Mouse (Mus musculus): ENCODE data around the gene Pla2g2e. TPM values are rescaled to one million over a fixed set of nuclear protein-coding genes. Genes with fewer than 3 reads are reported as not detected.
"Not testable (repeated sequence)": the region's sequence is repeated elsewhere in the genome, so short reads cannot be mapped to it uniquely, and the experiment has no call there.

Pla2g2e gene
- polyA plus RNA-seq, 1 experiment from 2014 or later, result not detected

DNA sequence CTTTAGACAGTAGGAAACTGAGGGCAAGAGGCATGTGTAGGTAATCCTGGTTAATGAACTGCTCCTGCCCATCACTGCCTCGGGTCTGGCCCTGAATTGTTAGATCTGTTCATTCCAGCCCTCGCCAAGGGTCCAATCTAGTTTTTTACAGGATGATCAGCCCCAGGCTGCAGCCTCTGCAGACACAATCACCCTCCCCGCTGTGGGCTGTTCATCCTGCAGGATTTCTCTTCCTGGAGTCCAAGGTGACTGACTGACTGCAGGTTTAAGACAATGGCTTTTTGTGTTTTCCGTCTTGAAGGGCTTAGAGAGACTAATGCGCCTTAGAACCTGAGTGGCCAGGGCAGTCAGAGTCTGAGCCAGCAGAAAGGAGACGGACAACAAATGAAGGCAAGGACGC, 11.4 kb downstream of the Pla2g2e start:
- H3K9ac ChIP-seq (ENCODE audit: low read length), result no peak overlapping the region

GRCm38 (mm10) chr4:138889635-138890034, 11.9 kb downstream of the Pla2g2e start:
- no peak overlapping the region for H3K4me2 ChIP-seq (ENCODE audit: low read depth, severe bottlenecking)
- H3K4me3 ChIP-seq (ENCODE audit: low read depth, low read length), result no peak overlapping the region
- 82% methylated on average over 8 of the region's 8 CpGs for WGBS
- no peak overlapping the region for H3K27ac ChIP-seq (replicated peaks; ENCODE audit: low read depth, low read length)
- ATAC-seq (ENCODE audit: insufficient number of reproducible peaks, low FRiP score, low TSS enrichment, low read depth), result no peak
- H3K9me3 ChIP-seq (ENCODE audit: control insufficient read depth, low read length), result no peaks in the 10 kb centered on the region
- no peak overlapping the region for H3K9ac ChIP-seq (ENCODE audit: low read length)
- H3K4me1 ChIP-seq (ENCODE audit: control insufficient read depth, insufficient read depth, low read length), result no peaks in the 10 kb centered on the region
- H3K27me3 ChIP-seq (ENCODE audit: control insufficient read depth, insufficient read depth, low read length), result no peaks in the 10 kb centered on the region
- H3K36me3 ChIP-seq (ENCODE audit: control insufficient read depth, insufficient read depth, low read length), result peaks cover 3% of the 10 kb centered on the region; the same call in 1 of the 2 replicates
- DNase-seq (ENCODE audit: low spot score), result no peak

More for the DNA sequence above, 11.4 kb downstream of the Pla2g2e start:
- Histone ChIP-seq H3K27me3 (ENCODE audit: control insufficient read depth, insufficient read depth, low read length) (no peaks in the 10 kb centered on the region), H3K27ac (replicated peaks; ENCODE audit: low read depth, low read length) (no peak overlapping the region), H3K36me3 (ENCODE audit: control insufficient read depth, insufficient read depth, low read length) (no peaks in the 10 kb centered on the region; the same call in 1 of the 2 replicates), H3K4me1 (ENCODE audit: control insufficient read depth, insufficient read depth, low read length) (no peaks in the 10 kb centered on the region), H3K4me3 (ENCODE audit: low read depth, low read length) (no peak overlapping the region), H3K9me3 (ENCODE audit: control insufficient read depth, low read length) (no peaks in the 10 kb centered on the region), H3K4me2 (ENCODE audit: low read depth, severe bottlenecking) (no peak overlapping the region)
- 72% methylated on average over 7 of the region's 7 CpGs for WGBS
- ATAC-seq (ENCODE audit: insufficient number of reproducible peaks, low FRiP score, low TSS enrichment, low read depth), result no peak
- DNase-seq (ENCODE audit: low spot score), result no peak

DNA sequence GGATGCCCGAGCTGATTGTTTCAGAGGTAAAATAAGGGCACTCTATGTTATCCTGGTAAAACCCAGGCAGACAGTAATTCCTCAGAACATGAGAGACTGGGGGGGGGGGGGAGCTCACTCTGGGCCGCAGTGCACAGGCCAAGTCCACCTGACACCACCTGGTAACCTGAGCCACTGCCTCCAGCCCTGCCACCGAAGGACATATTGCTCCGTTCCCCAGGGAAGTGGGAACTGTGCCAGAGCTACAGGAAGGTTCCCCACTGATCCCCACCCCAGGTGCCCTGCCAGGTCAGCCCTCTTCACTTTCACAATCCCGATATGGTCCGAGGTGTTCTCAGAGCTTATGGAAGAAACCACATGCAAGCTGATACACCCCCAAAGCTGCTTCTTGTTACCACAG, 14.9 kb downstream of the Pla2g2e start:
- H3K4me1 ChIP-seq (ENCODE audit: control insufficient read depth, insufficient read depth, low read length), result no peaks in the 10 kb centered on the region
- peaks cover 8% of the 10 kb centered on the region; the same call in 1 of the 2 replicates for H3K36me3 ChIP-seq (ENCODE audit: control insufficient read depth, insufficient read depth, low read length)
- no peaks in the 10 kb centered on the region for H3K9me3 ChIP-seq (ENCODE audit: control insufficient read depth, low read length)
- H3K27me3 ChIP-seq (ENCODE audit: control insufficient read depth, insufficient read depth, low read length), result no peaks in the 10 kb centered on the region
- DNase-seq (ENCODE audit: low spot score) (no peak), ATAC-seq (ENCODE audit: insufficient number of reproducible peaks, low FRiP score, low TSS enrichment, low read depth) (no peak)
- H3K4me2 ChIP-seq (ENCODE audit: low read depth, severe bottlenecking), result no peak overlapping the region
- no peak overlapping the region for H3K4me3 ChIP-seq (ENCODE audit: low read depth, low read length)
- 76% methylated on average over 6 of the region's 6 CpGs for WGBS
- no peak overlapping the region for H3K9ac ChIP-seq (ENCODE audit: low read length)
- no peak overlapping the region for H3K27ac ChIP-seq (replicated peaks; ENCODE audit: low read depth, low read length)

DNA sequence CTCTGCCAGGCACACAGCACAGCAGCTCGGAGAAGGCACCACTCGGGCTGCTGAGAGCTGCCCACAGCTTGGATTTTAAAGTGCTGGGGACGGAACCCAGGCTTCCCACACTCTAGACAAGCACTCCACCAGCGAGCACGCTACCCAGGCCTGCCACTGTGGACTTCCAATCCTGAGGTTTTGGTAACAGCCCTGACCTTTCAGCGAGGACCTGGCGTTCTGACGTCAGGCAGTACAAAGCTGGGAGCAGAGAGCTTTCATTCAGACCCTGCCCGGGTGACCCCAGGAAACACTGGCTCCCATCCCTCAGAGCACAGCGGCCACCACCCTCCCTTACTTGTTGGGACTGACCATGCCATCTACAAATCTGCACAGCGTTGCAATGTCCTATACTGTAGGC, 16.0 kb downstream of the Pla2g2e start:
- DNase-seq (ENCODE audit: low spot score); H3K4me3 ChIP-seq (ENCODE audit: low read depth, low read length); H3K27ac ChIP-seq (replicated peaks; ENCODE audit: low read depth, low read length); ATAC-seq (ENCODE audit: insufficient number of reproducible peaks, low FRiP score, low TSS enrichment, low read depth); H3K4me1 ChIP-seq (ENCODE audit: control insufficient read depth, insufficient read depth, low read length); H3K27me3 ChIP-seq (ENCODE audit: control insufficient read depth, insufficient read depth, low read length); H3K36me3 ChIP-seq (ENCODE audit: control insufficient read depth, insufficient read depth, low read length); H3K9ac ChIP-seq (ENCODE audit: low read length); H3K4me2 ChIP-seq (ENCODE audit: low read depth, severe bottlenecking); H3K9me3 ChIP-seq (ENCODE audit: control insufficient read depth, low read length): not testable (repeated sequence)
- WGBS, result 90% methylated on average over 11 of the region's 11 CpGs

DNA sequence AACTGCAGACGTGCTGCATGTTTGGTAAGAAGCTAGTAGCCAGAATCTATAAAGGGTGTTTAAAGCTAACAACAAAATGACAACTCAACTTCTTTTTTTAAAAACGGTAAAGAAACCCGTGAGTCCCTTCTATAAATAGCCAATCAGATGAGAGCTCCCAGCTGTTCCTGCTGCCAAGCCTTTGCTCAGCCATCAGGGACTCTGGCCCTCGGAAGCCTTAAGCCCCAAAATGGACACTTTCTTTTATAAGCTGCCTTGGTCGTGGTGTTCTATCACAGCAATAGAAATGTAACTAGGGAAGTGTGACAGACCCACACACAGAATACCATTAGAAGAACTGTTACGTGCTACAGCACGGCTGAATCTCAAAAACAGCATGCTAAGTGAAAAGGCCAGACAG, 21.6 kb downstream of the Pla2g2e start:
- DNase-seq (ENCODE audit: low spot score) (no peak), ATAC-seq (ENCODE audit: insufficient number of reproducible peaks, low FRiP score, low TSS enrichment, low read depth) (no peak)
- peaks cover 10% of the 10 kb centered on the region; the same call in 1 of the 2 replicates for H3K36me3 ChIP-seq (ENCODE audit: control insufficient read depth, insufficient read depth, low read length)
- 85% methylated on average over 7 of the region's 7 CpGs for WGBS
- no peak overlapping the region for H3K9ac ChIP-seq (ENCODE audit: low read length)
- no peaks in the 10 kb centered on the region for H3K9me3 ChIP-seq (ENCODE audit: control insufficient read depth, low read length)
- no peak overlapping the region for H3K27ac ChIP-seq (replicated peaks; ENCODE audit: low read depth, low read length)
- H3K4me3 ChIP-seq (ENCODE audit: low read depth, low read length), result no peak overlapping the region
- no peak overlapping the region for H3K4me2 ChIP-seq (ENCODE audit: low read depth, severe bottlenecking)
- no peaks in the 10 kb centered on the region for H3K4me1 ChIP-seq (ENCODE audit: control insufficient read depth, insufficient read depth, low read length)
- H3K27me3 ChIP-seq (ENCODE audit: control insufficient read depth, insufficient read depth, low read length), result no peaks in the 10 kb centered on the region

DNA sequence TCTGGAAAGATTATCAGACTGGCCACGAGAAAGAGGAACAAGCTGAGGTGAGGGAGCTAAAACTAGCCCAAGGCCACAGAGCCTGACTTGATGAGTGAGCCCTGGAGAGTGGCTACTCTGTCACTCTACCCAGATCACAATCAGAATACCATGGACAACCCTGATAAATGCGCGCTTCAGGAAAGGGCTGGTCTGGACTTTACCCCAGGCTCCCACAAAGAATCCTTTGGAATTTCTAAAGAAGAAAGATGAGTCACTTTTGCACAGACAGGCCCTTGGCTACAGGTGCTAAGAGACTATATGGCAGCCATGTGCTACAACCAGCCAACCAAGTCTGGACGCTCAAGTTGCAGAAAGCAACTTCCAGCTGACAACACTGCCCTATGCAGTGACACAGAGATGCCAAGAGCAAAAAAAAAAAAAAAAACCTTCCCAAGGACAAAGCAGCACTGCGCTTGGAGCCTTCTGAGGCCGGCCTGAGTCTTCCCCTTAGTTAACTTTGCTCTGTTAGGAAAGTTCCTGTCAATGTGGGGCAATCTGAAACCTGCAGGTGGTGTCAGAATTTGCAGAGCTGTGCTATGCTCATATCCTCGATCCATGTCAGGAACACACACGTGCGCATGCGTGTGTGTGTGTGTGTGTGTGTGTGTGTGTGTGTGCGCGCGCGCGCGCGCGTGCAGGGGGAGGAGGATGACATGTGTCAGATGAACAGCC, 28.0 kb downstream of the Pla2g2e start:
- Histone ChIP-seq H3K9ac (ENCODE audit: low read length) (no peak overlapping the region), H3K9me3 (ENCODE audit: control insufficient read depth, low read length) (no peaks in the 10 kb centered on the region), H3K4me3 (ENCODE audit: low read depth, low read length) (no peak overlapping the region), H3K36me3 (ENCODE audit: control insufficient read depth, insufficient read depth, low read length) (peaks cover 14% of the 10 kb centered on the region; the same call in 1 of the 2 replicates), H3K4me2 (ENCODE audit: low read depth, severe bottlenecking) (no peak overlapping the region), H3K27ac (replicated peaks; ENCODE audit: low read depth, low read length) (no peak overlapping the region), H3K27me3 (ENCODE audit: control insufficient read depth, insufficient read depth, low read length) (no peaks in the 10 kb centered on the region), H3K4me1 (ENCODE audit: control insufficient read depth, insufficient read depth, low read length) (no peaks in the 10 kb centered on the region)
- whole genome bisulfite sequencing, result 96% methylated on average over 18 of the region's 18 CpGs
- ATAC-seq (ENCODE audit: insufficient number of reproducible peaks, low FRiP score, low TSS enrichment, low read depth) (no peak), DNase-seq (ENCODE audit: low spot score) (no peak)

- no peaks in the 10 kb centered on the region for H3K4me1 ChIP-seq (ENCODE audit: control insufficient read depth, insufficient read depth, low read length)
- H3K36me3 ChIP-seq (ENCODE audit: control insufficient read depth, insufficient read depth, low read length), result peaks cover 4% of the 10 kb centered on the region; the same call in 1 of the 2 replicates
- ATAC-seq (ENCODE audit: insufficient number of reproducible peaks, low FRiP score, low TSS enrichment, low read depth), result 0 out of 2 replicates have a peak, but pooled peaks have one; percentile 3
- under 1% methylated on average over 52 of the region's 52 CpGs for WGBS
- H3K27me3 ChIP-seq (ENCODE audit: control insufficient read depth, insufficient read depth, low read length), result no peaks in the 10 kb centered on the region
- no peak overlapping the region for H3K27ac ChIP-seq (replicated peaks; ENCODE audit: low read depth, low read length)
- no peaks in the 10 kb centered on the region for H3K9me3 ChIP-seq (ENCODE audit: control insufficient read depth, low read length)
- H3K4me2 ChIP-seq (ENCODE audit: low read depth, severe bottlenecking), result peak overlapping the region; percentile 98
- peak; percentile 39 for DNase-seq (ENCODE audit: low spot score)
- H3K4me3 ChIP-seq (ENCODE audit: low read depth, low read length), result peak overlapping the region; percentile 95
- H3K9ac ChIP-seq (ENCODE audit: low read length), result peak overlapping the region; percentile 85
These were observed 35.5 kb downstream of the Pla2g2e start for GRCm38 (mm10) chr4:138913141-138913787.

DNA sequence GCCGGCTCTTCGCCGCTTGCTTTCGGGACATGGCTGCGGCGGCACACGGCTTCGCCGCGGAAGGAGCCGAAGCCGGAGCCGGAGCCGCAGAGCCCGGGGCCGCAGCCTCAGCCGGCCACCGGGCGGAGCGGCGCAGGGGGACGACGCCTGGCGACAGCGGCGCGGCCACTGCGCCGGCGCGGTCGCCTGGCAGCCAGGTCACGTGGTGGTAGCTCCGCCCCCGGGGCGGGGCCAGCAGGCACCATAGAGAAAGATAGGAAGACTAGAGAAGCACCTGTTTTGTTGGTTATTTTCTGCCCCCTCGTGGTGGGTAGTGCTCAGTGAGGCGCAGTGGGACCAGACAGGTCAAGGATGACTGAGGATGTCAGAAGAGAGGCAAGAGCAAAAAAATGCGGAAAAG, 36.1 kb downstream of the Pla2g2e start, which contains the start of gene Otud3:
TSS of gene Otud3 (minus strand) at position 149 of the 400 bp plus-strand sequence.
- no peaks in the 10 kb centered on the region for H3K9me3 ChIP-seq (ENCODE audit: control insufficient read depth, low read length)
- peaks cover 4% of the 10 kb centered on the region; the same call in 1 of the 2 replicates for H3K36me3 ChIP-seq (ENCODE audit: control insufficient read depth, insufficient read depth, low read length)
- H3K4me3 ChIP-seq (ENCODE audit: low read depth, low read length), result peak within 1 kb of the TSS; percentile 95
- peak; percentile 86 for ATAC-seq (ENCODE audit: insufficient number of reproducible peaks, low FRiP score, low TSS enrichment, low read depth)
- peak; percentile 93 for DNase-seq (ENCODE audit: low spot score)
- no peaks in the 10 kb centered on the region for H3K27me3 ChIP-seq (ENCODE audit: control insufficient read depth, insufficient read depth, low read length)
- H3K27ac ChIP-seq (replicated peaks; ENCODE audit: low read depth, low read length), result no peak within 1 kb of the TSS
- no peaks in the 10 kb centered on the region for H3K4me1 ChIP-seq (ENCODE audit: control insufficient read depth, insufficient read depth, low read length)
- WGBS, result 1% methylated on average over 26 of the region's 39 CpGs
- peak within 1 kb of the TSS; percentile 85 for H3K9ac ChIP-seq (ENCODE audit: low read length)
- H3K4me2 ChIP-seq (ENCODE audit: low read depth, severe bottlenecking), result peak within 1 kb of the TSS; percentile 98

Measured in limb, embryonic 11.5 days (tissue).